Mouse (Mus musculus): ENCODE measurements around the gene Necap1. TPM values are rescaled to one million over a fixed set of nuclear protein-coding genes. Genes with fewer than 3 reads are reported as not detected.
A peak's percentile ranks its signal among the peaks of the same experiment; 100 is the strongest.

Necap1 gene
- total and polyA plus RNA-seq, 2 experiments = 18.8 to 22.1 TPM

GRCm38 (mm10) chr6:122874720-122875389 is 581 bp downstream of the Necap1 start:
- no peaks in the 10 kb centered on the region for H3K27me3 ChIP-seq (ENCODE audit: control insufficient read depth, insufficient read depth, low read length)
- TF ChIP-seq POLR2A (IDR thresholded peaks at IDR 0.05; ENCODE audit: extremely low read depth, insufficient read depth, low read length) (no peak), CTCF (IDR thresholded peaks at IDR 0.05; ENCODE audit: low read depth, low read length) (no peak)
- peak overlapping the region; percentile 92 for H3K27ac ChIP-seq (replicated peaks; ENCODE audit: insufficient read depth, low read depth, low read length)
- peak overlapping the region; percentile 84 for H3K4me3 ChIP-seq (ENCODE audit: insufficient read depth, low read depth, low read length)
- H3K4me1 ChIP-seq (ENCODE audit: control insufficient read depth, insufficient read depth, low read length) = peaks cover 26% of the 10 kb centered on the region
- peak overlapping the region; percentile 93 for H3K9ac ChIP-seq (ENCODE audit: low read depth, low read length)
- peaks cover 25% of the 10 kb centered on the region; the same call in 1 of the 2 replicates for H3K79me2 ChIP-seq (ENCODE audit: control insufficient read depth, insufficient read depth, low read length)
- DNase-seq (ENCODE audit: extremely low read depth, low read depth, low spot score) = peak; percentile 64
- under 1% methylated on average over 31 of the region's 31 CpGs for WGBS
- H3K36me3 ChIP-seq (ENCODE audit: control insufficient read depth, insufficient read depth, low read length) = peaks cover 12% of the 10 kb centered on the region

GRCm38 (mm10) chr6:122879141-122879735 is 5.0 kb downstream of the Necap1 start:
- Histone ChIP-seq H3K79me2 (ENCODE audit: control insufficient read depth, insufficient read depth, low read length) (peaks cover 32% of the 10 kb centered on the region; the same call in 1 of the 2 replicates), H3K27ac (replicated peaks; ENCODE audit: insufficient read depth, low read depth, low read length) (peak overlapping the region; percentile 85), H3K9ac (ENCODE audit: low read depth, low read length) (peak overlapping the region; percentile 24; the same call in 1 of the 2 replicates), H3K4me3 (ENCODE audit: insufficient read depth, low read depth, low read length) (no peak overlapping the region), H3K36me3 (ENCODE audit: control insufficient read depth, insufficient read depth, low read length) (peaks cover 44% of the 10 kb centered on the region), H3K27me3 (ENCODE audit: control insufficient read depth, insufficient read depth, low read length) (no peaks in the 10 kb centered on the region), H3K4me1 (ENCODE audit: control insufficient read depth, insufficient read depth, low read length) (peaks cover 30% of the 10 kb centered on the region)
- TF ChIP-seq POLR2A (IDR thresholded peaks at IDR 0.05; ENCODE audit: extremely low read depth, insufficient read depth, low read length) = no peak
- TF ChIP-seq CTCF (IDR thresholded peaks at IDR 0.05; ENCODE audit: low read depth, low read length) = no peak
- WGBS = 28% methylated on average over 7 of the region's 7 CpGs
- DNase-seq (ENCODE audit: extremely low read depth, low read depth, low spot score) = peak; percentile 74

GRCm38 (mm10) chr6:122879781-122880505 is 5.7 kb downstream of the Necap1 start:
- Histone ChIP-seq H3K27me3 (ENCODE audit: control insufficient read depth, insufficient read depth, low read length) (no peaks in the 10 kb centered on the region), H3K36me3 (ENCODE audit: control insufficient read depth, insufficient read depth, low read length) (peaks cover 49% of the 10 kb centered on the region), H3K27ac (replicated peaks; ENCODE audit: insufficient read depth, low read depth, low read length) (peak overlapping the region; percentile 85), H3K4me1 (ENCODE audit: control insufficient read depth, insufficient read depth, low read length) (peaks cover 30% of the 10 kb centered on the region), H3K79me2 (ENCODE audit: control insufficient read depth, insufficient read depth, low read length) (peaks cover 27% of the 10 kb centered on the region; the same call in 1 of the 2 replicates), H3K9ac (ENCODE audit: low read depth, low read length) (peak overlapping the region; percentile 37; the same call in 1 of the 2 replicates), H3K4me3 (ENCODE audit: insufficient read depth, low read depth, low read length) (no peak overlapping the region)
- TF ChIP-seq CTCF (IDR thresholded peaks at IDR 0.05; ENCODE audit: low read depth, low read length) (no peak), POLR2A (IDR thresholded peaks at IDR 0.05; ENCODE audit: extremely low read depth, insufficient read depth, low read length) (no peak)
- DNase-seq (ENCODE audit: extremely low read depth, low read depth, low spot score) = peak; percentile 96
- 21% methylated on average over 7 of the region's 7 CpGs for WGBS

- Histone ChIP-seq H3K9ac (ENCODE audit: low read depth, low read length) (no peak overlapping the region), H3K4me3 (ENCODE audit: insufficient read depth, low read depth, low read length) (no peak overlapping the region), H3K36me3 (ENCODE audit: control insufficient read depth, insufficient read depth, low read length) (peaks cover 53% of the 10 kb centered on the region), H3K4me1 (ENCODE audit: control insufficient read depth, insufficient read depth, low read length) (peaks cover 24% of the 10 kb centered on the region), H3K79me2 (ENCODE audit: control insufficient read depth, insufficient read depth, low read length) (peaks cover 18% of the 10 kb centered on the region; the same call in 1 of the 2 replicates), H3K27me3 (ENCODE audit: control insufficient read depth, insufficient read depth, low read length) (no peaks in the 10 kb centered on the region), H3K27ac (replicated peaks; ENCODE audit: insufficient read depth, low read depth, low read length) (no peak overlapping the region)
- 92% methylated on average over 12 of the region's 12 CpGs for whole genome bisulfite sequencing
- no peak for TF ChIP-seq POLR2A (IDR thresholded peaks at IDR 0.05; ENCODE audit: extremely low read depth, insufficient read depth, low read length)
- TF ChIP-seq CTCF (IDR thresholded peaks at IDR 0.05; ENCODE audit: low read depth, low read length) = no peak
- no peak for DNase-seq (ENCODE audit: extremely low read depth, low read depth, low spot score)
These were observed 7.0 kb downstream of the Necap1 start for GRCm38 (mm10) chr6:122881287-122881686.

- H3K9ac ChIP-seq (ENCODE audit: low read depth, low read length) = no peak overlapping the region
- no peak for DNase-seq (ENCODE audit: extremely low read depth, low read depth, low spot score)
- 92% methylated on average over 9 of the region's 9 CpGs for WGBS
- H3K79me2 ChIP-seq (ENCODE audit: control insufficient read depth, insufficient read depth, low read length) = peaks cover 7% of the 10 kb centered on the region; the same call in 1 of the 2 replicates
- H3K4me1 ChIP-seq (ENCODE audit: control insufficient read depth, insufficient read depth, low read length) = peaks cover 11% of the 10 kb centered on the region
- no peak overlapping the region for H3K4me3 ChIP-seq (ENCODE audit: insufficient read depth, low read depth, low read length)
- TF ChIP-seq CTCF (IDR thresholded peaks at IDR 0.05; ENCODE audit: low read depth, low read length) (no peak), POLR2A (IDR thresholded peaks at IDR 0.05; ENCODE audit: extremely low read depth, insufficient read depth, low read length) (no peak)
- H3K27me3 ChIP-seq (ENCODE audit: control insufficient read depth, insufficient read depth, low read length) = no peaks in the 10 kb centered on the region
- peaks cover 70% of the 10 kb centered on the region for H3K36me3 ChIP-seq (ENCODE audit: control insufficient read depth, insufficient read depth, low read length)
- H3K27ac ChIP-seq (replicated peaks; ENCODE audit: insufficient read depth, low read depth, low read length) = no peak overlapping the region
These were observed 9.3 kb downstream of the Necap1 start for GRCm38 (mm10) chr6:122883603-122884002.

Measured in liver, adult 2 months (tissue).